15 mouse cellular contexts compared by ENCODE assay signal in the genomic region with DNA sequence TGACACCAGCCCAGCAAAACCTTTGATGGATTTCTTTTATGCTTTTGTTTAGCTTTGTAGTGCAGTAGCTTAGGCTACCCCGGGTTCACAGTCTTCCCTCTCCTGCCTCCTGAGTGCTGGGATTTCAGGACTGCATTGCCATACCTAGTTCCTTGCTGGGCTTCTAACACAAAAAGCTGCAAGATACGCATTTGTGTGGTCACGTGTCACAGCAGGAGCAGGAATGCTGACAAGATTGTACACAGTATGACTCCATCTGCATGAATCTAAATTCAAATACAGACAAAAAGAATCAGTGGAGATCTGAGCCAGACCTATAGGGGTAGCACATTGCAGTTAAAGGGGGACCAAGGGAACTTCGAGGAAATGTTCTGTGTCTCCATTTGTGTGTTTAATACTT. TPM values are rescaled to one million over a fixed set of nuclear protein-coding genes. Genes with fewer than 3 reads are reported as not detected.
DNase-seq lines count a peak whose midpoint lies in the region; ATAC-seq and TF ChIP-seq lines count a peak whose summit lies in the region.
"Had no signal": no experiment of that assay in that cellular context is flagged by ENCODE, and none has a peak within 500 bp of the region (broad histone marks: within the 10 kb centered on the region; RNA-seq: fewer than 3 reads in every experiment).

No protein-coding gene starts in this region.

- no peak for TF ChIP-seq CTCF in midbrain, postnatal 0 days (IDR thresholded peaks at IDR 0.05)

- ATAC-seq in midbrain, embryonic 11.5 days (ENCODE audit: low FRiP score): peak; percentile 38; the same call in 1 of the 2 replicates
- no peak for ATAC-seq in midbrain, postnatal 0 days (ENCODE audit: low FRiP score)
- peak; percentile 55; the same call in 1 of the 2 replicates for ATAC-seq in forebrain, embryonic 13.5 days
- no peak for ATAC-seq in liver, embryonic 13.5 days (ENCODE audit: low read depth)
- peak; percentile 8; the same call in 1 of the 2 replicates for ATAC-seq in midbrain, embryonic 16.5 days

- H3K9ac ChIP-seq in midbrain, embryonic 11.5 days (ENCODE audit: low read length): no peak overlapping the region
- no peak overlapping the region for H3K9ac ChIP-seq in midbrain, postnatal 0 days (replicated peaks; ENCODE audit: low read length, poor library complexity, severe bottlenecking)
- no peak overlapping the region for H3K9ac ChIP-seq in forebrain, embryonic 13.5 days
- H3K9ac ChIP-seq in liver, embryonic 13.5 days: 0 out of 2 replicates have a peak overlapping the region, but pooled peaks have one; percentile 5
- H3K9ac ChIP-seq in midbrain, embryonic 16.5 days (ENCODE audit: low read depth, low read length): no peak overlapping the region
- H3K9ac ChIP-seq: heart, embryonic 15.5 days had no signal

- H3K36me3 ChIP-seq in midbrain, embryonic 11.5 days (ENCODE audit: control insufficient read depth, insufficient read depth, low read length): no peaks in the 10 kb centered on the region
- H3K36me3 ChIP-seq in midbrain, postnatal 0 days (ENCODE audit: insufficient read depth, low read length): no peaks in the 10 kb centered on the region
- H3K36me3 ChIP-seq in forebrain, embryonic 13.5 days (ENCODE audit: poor library complexity, severe bottlenecking): no peaks in the 10 kb centered on the region
- no peaks in the 10 kb centered on the region for H3K36me3 ChIP-seq in liver, embryonic 13.5 days
- no peaks in the 10 kb centered on the region for H3K36me3 ChIP-seq in midbrain, embryonic 16.5 days (ENCODE audit: control insufficient read depth, insufficient read depth, low read length)
- H3K36me3 ChIP-seq: heart, embryonic 15.5 days had no signal

- peak; percentile 84 for DNase-seq in midbrain, embryonic 11.5 days (ENCODE audit: low spot score, missing footprints)
- DNase-seq in midbrain, postnatal 0 days (ENCODE audit: low spot score): no peak
- no peak for DNase-seq in liver, embryonic 13.5 days
- no peak for DNase-seq in gastrocnemius, postnatal 25 days
- no peak for DNase-seq in ovary, postnatal 14 days (ENCODE audit: low spot score)
- DNase-seq: adrenal gland, postnatal 10 days; gastrocnemius, postnatal 14 days; heart, postnatal 4 days; kidney, adult 18-20 months; kidney, postnatal 10 days; lung, postnatal 10 days; thymus, postnatal 36 days had no signal

- no peak overlapping the region for H3K4me2 ChIP-seq in midbrain, embryonic 11.5 days
- H3K4me2 ChIP-seq in midbrain, postnatal 0 days (ENCODE audit: low read depth, low read length, poor library complexity, severe bottlenecking): no peak overlapping the region
- H3K4me2 ChIP-seq in forebrain, embryonic 13.5 days: no peak overlapping the region
- no peak overlapping the region for H3K4me2 ChIP-seq in liver, embryonic 13.5 days
- no peak overlapping the region for H3K4me2 ChIP-seq in midbrain, embryonic 16.5 days (ENCODE audit: low read length)
- H3K4me2 ChIP-seq: heart, embryonic 15.5 days had no signal

- no peak overlapping the region for H3K4me3 ChIP-seq in midbrain, embryonic 11.5 days (ENCODE audit: low read depth, low read length)
- H3K4me3 ChIP-seq in midbrain, postnatal 0 days (ENCODE audit: low read depth, low read length): no peak overlapping the region
- no peak overlapping the region for H3K4me3 ChIP-seq in forebrain, embryonic 13.5 days
- no peak overlapping the region for H3K4me3 ChIP-seq in liver, embryonic 13.5 days (replicated peaks)
- no peak overlapping the region for H3K4me3 ChIP-seq in midbrain, embryonic 16.5 days (ENCODE audit: low read depth, low read length)
- H3K4me3 ChIP-seq: heart, embryonic 15.5 days had no signal

- H3K4me1 ChIP-seq in midbrain, embryonic 11.5 days (ENCODE audit: control insufficient read depth, insufficient read depth, low read length): peaks cover 5% of the 10 kb centered on the region; the same call in 1 of the 2 replicates
- H3K4me1 ChIP-seq in midbrain, postnatal 0 days (ENCODE audit: insufficient read depth, low read length): no peaks in the 10 kb centered on the region
- peaks cover 12% of the 10 kb centered on the region for H3K4me1 ChIP-seq in forebrain, embryonic 13.5 days
- H3K4me1 ChIP-seq in liver, embryonic 13.5 days (replicated peaks): peaks cover 78% of the 10 kb centered on the region
- H3K4me1 ChIP-seq in midbrain, embryonic 16.5 days (ENCODE audit: control insufficient read depth, insufficient read depth, low read length): no peaks in the 10 kb centered on the region
- H3K4me1 ChIP-seq: heart, embryonic 15.5 days had no signal

- 14% methylated on average over 4 of the region's 4 CpGs for WGBS in midbrain, embryonic 11.5 days
- 12% methylated on average over 4 of the region's 4 CpGs for WGBS in midbrain, postnatal 0 days
- 9% methylated on average over 4 of the region's 4 CpGs for WGBS in forebrain, embryonic 13.5 days
- 67% methylated on average over 4 of the region's 4 CpGs for WGBS in liver, embryonic 13.5 days (ENCODE audit: insufficient replicate concordance)
- 7% methylated on average over 4 of the region's 4 CpGs for WGBS in midbrain, embryonic 16.5 days

- H3K27ac ChIP-seq in midbrain, embryonic 11.5 days (ENCODE audit: low read depth, low read length): no peak overlapping the region
- no peak overlapping the region for H3K27ac ChIP-seq in midbrain, postnatal 0 days (ENCODE audit: low read depth, low read length)
- no peak overlapping the region for H3K27ac ChIP-seq in forebrain, embryonic 13.5 days
- H3K27ac ChIP-seq in liver, embryonic 13.5 days: peak overlapping the region; percentile 86
- no peak overlapping the region for H3K27ac ChIP-seq in midbrain, embryonic 16.5 days (ENCODE audit: low read length)
- H3K27ac ChIP-seq: heart, embryonic 15.5 days had no signal

- H3K27me3 ChIP-seq in midbrain, embryonic 11.5 days (ENCODE audit: control insufficient read depth, insufficient read depth, low read length): no peaks in the 10 kb centered on the region
- no peaks in the 10 kb centered on the region for H3K27me3 ChIP-seq in midbrain, postnatal 0 days (ENCODE audit: insufficient read depth, low read length)
- H3K27me3 ChIP-seq in forebrain, embryonic 13.5 days: no peaks in the 10 kb centered on the region
- no peaks in the 10 kb centered on the region for H3K27me3 ChIP-seq in liver, embryonic 13.5 days
- no peaks in the 10 kb centered on the region for H3K27me3 ChIP-seq in midbrain, embryonic 16.5 days (ENCODE audit: control insufficient read depth, insufficient read depth, low read depth, low read length)

- H3K9me3 ChIP-seq in midbrain, embryonic 11.5 days (ENCODE audit: control insufficient read depth, low read length): no peaks in the 10 kb centered on the region
- no peaks in the 10 kb centered on the region for H3K9me3 ChIP-seq in midbrain, postnatal 0 days (ENCODE audit: low read length)
- no peaks in the 10 kb centered on the region for H3K9me3 ChIP-seq in forebrain, embryonic 13.5 days (replicated peaks)
- H3K9me3 ChIP-seq in liver, embryonic 13.5 days (replicated peaks): no peaks in the 10 kb centered on the region
- no peaks in the 10 kb centered on the region; the same call in 1 of the 2 replicates for H3K9me3 ChIP-seq in midbrain, embryonic 16.5 days (replicated peaks; ENCODE audit: control insufficient read depth, low read length, poor library complexity, severe bottlenecking)
- H3K9me3 ChIP-seq: heart, embryonic 15.5 days had no signal

RNA-seq across cellular contexts. Expression of gene Rgcc, which starts 6.9 kb away (rescaled TPM):
- polyA plus RNA-seq in midbrain, embryonic 11.5 days (2014; fragmentation: Nextera tagmentation; extraction: Ambion mirVana): 13.7 and 18.7 TPM in 2 replicates
- total RNA-seq in midbrain, postnatal 0 days (2014; rRNA removed): 34.2 and 64.3 TPM in 2 replicates
- 29.9 and 40.6 TPM in 2 replicates for polyA plus RNA-seq in midbrain, postnatal 0 days (2015; fragmentation: Nextera tagmentation; extraction: Ambion mirVana)
- 78.3 and 106 TPM in 2 replicates for polyA plus RNA-seq in forebrain, embryonic 13.5 days (2015; fragmentation: Nextera tagmentation; extraction: Ambion mirVana)
- polyA plus RNA-seq in liver, embryonic 13.5 days (2015; fragmentation: Nextera tagmentation; extraction: Ambion mirVana): 306 and 322 TPM in 2 replicates
- 26.3 and 36.4 TPM in 2 replicates for polyA plus RNA-seq in midbrain, embryonic 16.5 days (2015; fragmentation: Nextera tagmentation; extraction: Ambion mirVana)
- total RNA-seq in gastrocnemius, postnatal 25 days (2021): 10 to 100 TPM; 35.0 to 36.2 TPM

Comparison
In these comparisons a context has a peak if more than half of its experiments do, and no peak if none do; other contexts are left out.
1. ATAC-seq: peak in midbrain, embryonic 11.5 days (single experiment), forebrain, embryonic 13.5 days (single experiment) and midbrain, embryonic 16.5 days (single experiment); none in midbrain, postnatal 0 days (single experiment) and liver, embryonic 13.5 days (single experiment).